In the genomic region with DNA sequence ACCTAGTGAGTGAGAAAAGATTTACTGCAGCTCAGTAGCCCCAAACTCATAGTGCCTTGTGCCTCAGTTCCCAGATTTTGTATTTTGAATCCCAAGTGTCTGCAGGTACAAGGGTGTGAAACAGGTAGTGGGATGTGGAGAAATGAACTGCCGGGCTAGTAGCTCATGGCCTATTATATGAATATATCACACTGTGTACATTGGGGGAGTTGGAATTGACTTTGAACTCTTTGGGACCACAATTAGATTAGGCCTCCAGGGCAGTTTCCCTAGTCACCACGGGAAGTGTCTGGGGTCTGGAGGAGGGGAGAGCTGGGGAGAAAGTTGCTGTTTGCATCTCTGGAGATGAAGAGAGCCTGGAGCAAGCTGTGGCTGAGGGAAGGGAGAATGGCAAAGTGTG, we compare ENCODE assay signal across 20 mouse cellular contexts. TPM values are rescaled to one million over a fixed set of nuclear protein-coding genes. Genes with fewer than 3 reads are reported as not detected.
A peak's percentile ranks its signal among the peaks of the same experiment; 100 is the strongest.
DNase-seq lines count a peak whose midpoint lies in the region; ATAC-seq lines count a peak whose summit lies in the region.
"Had no signal": no experiment of that assay in that cellular context is flagged by ENCODE, and none has a peak within 500 bp of the region (broad histone marks: within the 10 kb centered on the region; RNA-seq: fewer than 3 reads in every experiment).

No protein-coding gene starts in this region.

- ATAC-seq in heart, embryonic 14.5 days (ENCODE audit: insufficient number of reproducible peaks, insufficient read depth, low FRiP score, low read depth) = no peak
- ATAC-seq in lung, embryonic 16.5 days (ENCODE audit: low read depth) = peak; percentile 26; the same call in 1 of the 2 replicates
- peak; percentile 67 for ATAC-seq in intestine, embryonic 16.5 days
- peak; percentile 67; the same call in 1 of the 2 replicates for ATAC-seq in stomach, embryonic 15.5 days (ENCODE audit: insufficient read depth, low FRiP score, low read depth)
- ATAC-seq: forebrain, embryonic 16.5 days; liver, embryonic 12.5 days had no signal

- peak overlapping the region; percentile 87 to 93 for H3K27ac ChIP-seq in heart, embryonic 14.5 days (replicated peaks in 1 of 2; ENCODE audit: control insufficient read depth in 1 of 2, insufficient read depth in 1 of 2, low read depth in 2 of 2, low read length in 2 of 2)
- peak overlapping the region; percentile 51 for H3K27ac ChIP-seq in lung, embryonic 16.5 days (ENCODE audit: low read length)
- peak overlapping the region; percentile 50 for H3K27ac ChIP-seq in intestine, embryonic 16.5 days (ENCODE audit: low read length)
- H3K27ac ChIP-seq in stomach, embryonic 15.5 days = peak overlapping the region; percentile 54; the same call in 1 of the 2 replicates
- H3K27ac ChIP-seq: hindbrain, embryonic 14.5 days; layer of hippocampus, adult 2 months; left cerebral cortex, adult 2 months; liver, embryonic 12.5 days had no signal

- H3K4me2 ChIP-seq in heart, embryonic 14.5 days (ENCODE audit: low read length) = peak overlapping the region; percentile 58
- H3K4me2 ChIP-seq in lung, embryonic 16.5 days (ENCODE audit: low read depth, low read length) = no peak overlapping the region
- H3K4me2 ChIP-seq in intestine, embryonic 16.5 days (ENCODE audit: low read depth, low read length) = no peak overlapping the region
- no peak overlapping the region for H3K4me2 ChIP-seq in stomach, embryonic 15.5 days
- H3K4me2 ChIP-seq: hindbrain, embryonic 14.5 days; liver, embryonic 12.5 days had no signal

- H3K4me3 ChIP-seq in heart, embryonic 14.5 days (ENCODE audit: control insufficient read depth in 1 of 2, insufficient read depth in 1 of 2, low read depth in 1 of 2, low read length in 2 of 2) = no peak overlapping the region
- no peak overlapping the region for H3K4me3 ChIP-seq in lung, embryonic 16.5 days (ENCODE audit: low read length)
- no peak overlapping the region for H3K4me3 ChIP-seq in intestine, embryonic 16.5 days (ENCODE audit: low read length)
- no peak overlapping the region for H3K4me3 ChIP-seq in stomach, embryonic 15.5 days (replicated peaks)
- H3K4me3 ChIP-seq: layer of hippocampus, adult 2 months; left cerebral cortex, adult 2 months; liver, embryonic 12.5 days had no signal

- peak overlapping the region; percentile 65 for H3K9ac ChIP-seq in heart, embryonic 14.5 days (ENCODE audit: low read length)
- peak overlapping the region; percentile 13; the same call in 1 of the 2 replicates for H3K9ac ChIP-seq in lung, embryonic 16.5 days (ENCODE audit: low read length)
- no peak overlapping the region for H3K9ac ChIP-seq in intestine, embryonic 16.5 days (ENCODE audit: low read depth, low read length)
- H3K9ac ChIP-seq in stomach, embryonic 15.5 days = no peak overlapping the region
- H3K9ac ChIP-seq: hindbrain, embryonic 14.5 days; liver, embryonic 12.5 days had no signal

- H3K27me3 ChIP-seq in heart, embryonic 14.5 days (ENCODE audit: control insufficient read depth, insufficient read depth, low read length) = no peaks in the 10 kb centered on the region
- H3K27me3 ChIP-seq in lung, embryonic 16.5 days (ENCODE audit: control insufficient read depth, insufficient read depth, low read depth, low read length) = no peaks in the 10 kb centered on the region
- H3K27me3 ChIP-seq in intestine, embryonic 16.5 days (replicated peaks; ENCODE audit: control insufficient read depth, insufficient read depth, low read length) = no peaks in the 10 kb centered on the region
- H3K27me3 ChIP-seq in stomach, embryonic 15.5 days (replicated peaks) = no peaks in the 10 kb centered on the region
- H3K27me3 ChIP-seq: liver, embryonic 12.5 days had no signal

- peaks cover 24 to 59% of the 10 kb centered on the region in 2 experiments for H3K4me1 ChIP-seq in heart, embryonic 14.5 days (ENCODE audit: control insufficient read depth in 2 of 2, insufficient read depth in 2 of 2, low read length in 2 of 2)
- H3K4me1 ChIP-seq in lung, embryonic 16.5 days (replicated peaks; ENCODE audit: control insufficient read depth, insufficient read depth, low read length) = peaks cover 24% of the 10 kb centered on the region
- H3K4me1 ChIP-seq in intestine, embryonic 16.5 days (ENCODE audit: control insufficient read depth, insufficient read depth, low read length) = peaks cover 19% of the 10 kb centered on the region
- peaks cover 12% of the 10 kb centered on the region for H3K4me1 ChIP-seq in stomach, embryonic 15.5 days

- WGBS in heart, embryonic 14.5 days = 28% methylated on average over 2 of the region's 2 CpGs
- WGBS in lung, embryonic 16.5 days = 28% methylated on average over 2 of the region's 2 CpGs
- 29% methylated on average over 2 of the region's 2 CpGs for WGBS in intestine, embryonic 16.5 days
- 47% methylated on average over 2 of the region's 2 CpGs for WGBS in stomach, embryonic 15.5 days

- DNase-seq in heart, adult 18-20 months = no peak
- DNase-seq in lung, postnatal 25 days (ENCODE audit: low spot score) = no peak
- no peak for DNase-seq in layer of hippocampus, adult 9-10 months (ENCODE audit: low spot score)
- no peak for DNase-seq in adrenal gland, postnatal 10 days
- DNase-seq: cerebellum, adult 11-12 months; cerebellum, postnatal 36 days; gastrocnemius, postnatal 25 days; kidney, adult 2 months; retina, postnatal 1 day; thymus, postnatal 25 days had no signal

- H3K9me3 ChIP-seq in heart, embryonic 14.5 days (ENCODE audit: control insufficient read depth, low read length) = no peaks in the 10 kb centered on the region
- no peaks in the 10 kb centered on the region for H3K9me3 ChIP-seq in lung, embryonic 16.5 days (ENCODE audit: control insufficient read depth, low read length)
- H3K9me3 ChIP-seq in intestine, embryonic 16.5 days (ENCODE audit: control insufficient read depth, low read length) = no peaks in the 10 kb centered on the region
- H3K9me3 ChIP-seq in stomach, embryonic 15.5 days = no peaks in the 10 kb centered on the region
- H3K9me3 ChIP-seq: G1E; liver, embryonic 12.5 days had no signal

- H3K36me3 ChIP-seq in heart, embryonic 14.5 days (ENCODE audit: control insufficient read depth, insufficient read depth, low read length) = peaks cover 2% of the 10 kb centered on the region; the same call in 1 of the 2 replicates
- H3K36me3 ChIP-seq in lung, embryonic 16.5 days (ENCODE audit: control insufficient read depth, insufficient read depth, low read length) = no peaks in the 10 kb centered on the region
- no peaks in the 10 kb centered on the region for H3K36me3 ChIP-seq in intestine, embryonic 16.5 days (ENCODE audit: control insufficient read depth, insufficient read depth, low read length)
- H3K36me3 ChIP-seq in stomach, embryonic 15.5 days = no peaks in the 10 kb centered on the region

RNA-seq across cellular contexts. Expression of gene Lrrfip2, which starts 31.0 kb away (rescaled TPM):
- polyA plus RNA-seq in heart, embryonic 14.5 days (2014; fragmentation: Nextera tagmentation; extraction: Ambion mirVana) = 75.3 and 78.8 TPM in 2 replicates
- total RNA-seq in heart, adult 18-20 months (2021) = 10 to 100 TPM; 87.3 to 89.0 TPM
- polyA plus RNA-seq in lung, embryonic 16.5 days (2015; fragmentation: Nextera tagmentation; extraction: Ambion mirVana) = 42.1 and 43.1 TPM in 2 replicates
- 38.4 and 39.4 TPM in 2 replicates for polyA plus RNA-seq in intestine, embryonic 16.5 days (2015; fragmentation: Nextera tagmentation; extraction: Ambion mirVana)
- polyA plus RNA-seq in stomach, embryonic 15.5 days (2015; fragmentation: Nextera tagmentation; extraction: Ambion mirVana) = 37.3 and 38.7 TPM in 2 replicates
- 10 to 100 TPM; 41.7 to 50.1 TPM for total RNA-seq in adrenal gland, postnatal 10 days (2021)

Comparison
In these comparisons a context has a peak if more than half of its experiments do, and no peak if none do; other contexts are left out.
1. H3K9ac ChIP-seq: peak in heart, embryonic 14.5 days (single experiment) and lung, embryonic 16.5 days (single experiment); none in intestine, embryonic 16.5 days (single experiment) and stomach, embryonic 15.5 days (single experiment).
2. Peak in every context shown above with its lines, with median percentiles within 50 percentile points of each other: H3K27ac ChIP-seq.